Mouse (Mus musculus): Measurements from ENCODE around the gene Crbn.

GRCm38 (mm10) chr6:106794094-106794814, 5.6 kb downstream of the Crbn start:
- TF ChIP-seq CTCF (conservative IDR thresholded peaks at IDR 0.05; ENCODE audit: low read length) (no peak), NANOG (IDR thresholded peaks at IDR 0.05; ENCODE audit: borderline replicate concordance, low read length) (no peak), POU5F1 (IDR thresholded peaks at IDR 0.05; ENCODE audit: borderline replicate concordance, low read length) (no peak)

Data from E14TG2a.4 (cell line).